Mouse (Mus musculus): ENCODE measurements around the gene Klhdc1. TPM values are rescaled to one million over a fixed set of nuclear protein-coding genes. Genes with fewer than 3 reads are reported as not detected.

Klhdc1 gene
- total RNA-seq (2023) = 1 to 10 TPM; 2.9 to 4.9 TPM

DNA sequence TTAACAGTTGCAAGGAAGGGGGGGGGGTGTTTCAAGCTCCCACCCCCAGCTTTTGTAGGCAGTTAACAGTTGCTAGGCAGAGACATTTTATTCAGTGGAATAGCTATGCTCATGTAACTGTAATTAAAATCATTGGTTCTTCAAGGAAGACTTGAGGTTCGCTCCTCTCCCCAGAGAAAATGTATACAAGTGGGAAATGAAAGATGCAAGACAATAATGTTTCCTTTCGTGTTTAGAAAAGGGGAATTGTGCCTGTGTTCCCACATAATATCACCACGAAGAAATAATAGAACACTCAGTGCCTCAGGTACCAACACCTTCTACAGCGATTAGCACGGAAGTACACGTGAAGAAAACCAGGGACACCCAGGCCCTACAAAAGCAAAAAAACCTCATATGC is at the start of gene Klhdc1:
Gene Klhdc1 (plus strand): TSS at position 301 of the 400 bp plus-strand sequence.

GRCm38 (mm10) chr12:69196444-69197377 is 44.3 kb upstream of the Klhdc1 start, which contains the start of gene Gm49383:
Gm49383 (minus strand) TSS chr12:69197104.

GRCm38 (mm10) chr12:69198164-69198535 is 42.8 kb upstream of the Klhdc1 start, which contains the start of gene Dnaaf2:
Dnaaf2 (minus strand) TSS chr12:69198429.

DNA sequence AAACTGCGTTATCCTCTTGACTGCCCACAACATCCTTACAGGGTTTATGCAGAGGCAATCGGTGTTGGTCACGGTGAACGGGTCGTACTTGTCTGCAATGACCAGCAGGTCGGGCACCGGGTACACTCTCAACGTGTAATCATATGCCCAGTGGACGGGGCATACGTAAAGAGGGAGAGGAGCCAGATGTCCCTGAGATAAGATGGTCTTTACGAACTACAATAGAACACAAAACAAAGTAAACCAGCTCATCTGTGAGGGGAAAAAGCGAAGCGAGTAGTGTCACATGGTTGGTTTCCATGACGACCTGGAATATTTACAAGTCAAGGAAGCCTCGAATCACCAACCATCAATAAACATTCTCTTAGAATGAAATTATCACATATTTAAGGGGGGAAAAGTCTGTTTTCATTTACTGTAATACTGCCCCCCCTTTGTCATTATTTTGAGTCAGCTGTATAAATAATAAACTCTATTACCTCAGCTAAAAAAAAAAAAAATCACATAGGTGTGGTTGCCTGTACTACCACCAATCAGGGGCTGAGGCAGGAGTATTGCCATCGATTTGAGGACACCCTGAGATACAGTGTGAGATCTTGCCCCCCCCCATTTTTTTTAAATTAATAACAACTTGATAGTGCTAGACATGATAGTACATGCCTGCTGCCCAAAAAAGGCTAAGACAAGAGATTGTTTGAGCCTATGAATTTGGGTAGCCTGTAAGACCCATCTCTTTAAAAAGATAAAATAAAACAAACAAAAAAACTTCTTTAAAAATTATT is 36.7 kb upstream of the Klhdc1 start, which contains the start of gene Gm49384:
Gene Gm49384 (minus strand): TSS at position 216 of the 782 bp plus-strand sequence.

DNA sequence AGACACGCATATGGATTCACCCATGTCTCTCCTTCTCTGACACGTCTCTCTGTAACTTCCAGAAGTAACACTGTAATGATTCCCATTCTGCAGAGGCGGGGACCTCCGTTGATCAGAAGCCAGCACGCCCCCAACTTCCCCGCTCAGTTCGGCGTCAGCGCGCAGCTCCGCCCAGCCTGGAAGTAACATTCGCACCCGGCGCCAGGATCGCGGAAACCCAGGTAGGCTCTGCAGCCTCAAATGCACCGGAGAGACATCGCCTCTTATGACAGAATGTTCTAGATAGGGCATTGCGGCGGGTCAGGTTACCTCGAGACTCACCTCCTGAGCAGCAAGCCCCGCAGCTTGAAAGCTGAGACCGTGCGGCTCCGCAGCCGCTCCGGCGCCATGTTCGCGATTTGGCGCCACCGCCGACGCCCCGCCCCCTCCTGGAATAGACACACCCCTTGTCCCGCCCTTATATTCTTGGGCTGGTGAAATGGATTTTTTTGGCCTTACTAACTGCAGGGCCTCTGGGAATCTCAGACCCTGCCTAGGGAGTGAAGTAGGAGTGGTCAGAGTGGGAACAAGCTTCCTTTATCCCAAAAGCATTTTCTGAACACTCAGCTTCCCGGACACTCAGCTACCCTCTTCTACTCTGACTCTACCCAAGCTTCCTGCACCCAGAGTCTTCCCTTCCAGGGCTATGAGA is 13.1 kb upstream of the Klhdc1 start, which contains the start of gene Pole2:
Gene Pole2 (minus strand): TSS at position 420 of the 691 bp plus-strand sequence.

DNA sequence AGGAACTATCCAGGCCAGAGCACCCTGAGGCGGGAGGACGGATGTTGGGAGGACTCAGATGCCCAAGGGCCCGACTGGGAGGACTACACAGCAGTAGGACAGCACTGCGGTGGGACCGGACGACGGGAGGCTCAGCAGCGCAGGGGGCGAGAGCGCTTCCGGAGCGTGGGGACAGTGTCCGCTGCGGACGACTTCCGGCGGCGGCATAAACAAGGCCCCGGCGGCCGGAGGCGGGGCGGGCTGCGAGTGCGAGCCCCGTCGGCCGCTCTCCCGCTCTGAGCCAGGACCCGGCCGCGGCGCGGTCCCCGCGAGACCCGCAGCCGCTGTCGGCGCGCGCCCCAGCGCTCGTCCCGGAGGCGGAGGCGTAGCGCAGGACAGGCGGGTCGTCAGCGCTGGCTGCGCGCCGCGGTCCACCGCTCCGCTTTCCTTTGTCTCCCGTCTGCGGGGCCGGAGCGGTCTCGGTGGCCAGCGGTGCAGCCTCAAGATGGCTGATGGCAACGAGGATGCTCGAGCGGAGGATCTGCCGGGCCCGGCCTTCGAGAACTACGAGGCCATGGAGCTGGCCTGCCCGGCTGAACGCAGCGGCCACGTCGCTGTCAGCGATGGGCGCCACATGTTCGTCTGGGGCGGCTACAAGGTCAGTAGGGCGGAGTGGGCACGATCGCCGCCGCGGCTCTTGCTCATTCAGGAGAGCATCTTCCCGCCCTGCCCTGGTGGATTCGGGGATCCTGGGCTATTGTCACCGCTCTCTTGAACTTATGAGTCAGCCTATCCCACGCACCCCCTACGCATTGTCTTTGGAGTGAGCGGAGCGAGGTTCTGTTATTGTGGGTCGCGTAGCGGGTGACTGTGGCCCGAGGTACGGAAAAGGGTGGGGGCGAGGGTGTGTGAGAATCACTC is 55.8 kb downstream of the Klhdc1 start, which contains the start of gene Klhdc2:
Gene Klhdc2 (plus strand): TSS at position 171 of the 900 bp plus-strand sequence.

Other genes starting within 250 kb of the Klhdc1 start
- gene Rps29, start 82.0 kb upstream of the Klhdc1 start, total RNA-seq (2023) = 1,000 to 10,000 TPM; 2,811 to 3,619 TPM
- gene Lrr1, start 72.4 kb upstream of the Klhdc1 start, total RNA-seq (2023) = not detected
- gene Rpl36al, start 57.1 kb upstream of the Klhdc1 start, total RNA-seq (2023) = 100 to 1,000 TPM; 460 to 521 TPM
- gene Mgat2, start 57.0 kb upstream of the Klhdc1 start, total RNA-seq (2023) = 10 to 100 TPM; 54.5 to 55.0 TPM
- 1 to 10 TPM; 3.2 to 6.0 TPM for gene Gm49383, start 44.1 kb upstream of the Klhdc1 start, total RNA-seq (2023)
- under 1 TPM; 0.73 to 0.76 TPM for gene Dnaaf2, start 42.7 kb upstream of the Klhdc1 start, total RNA-seq (2023)
- gene Gm49384, start 36.9 kb upstream of the Klhdc1 start, total RNA-seq (2023) = 1 to 10 TPM; 3.6 to 3.9 TPM
- 1 to 10 TPM; 2.7 to 4.6 TPM for gene Pole2, start 13.0 kb upstream of the Klhdc1 start, total RNA-seq (2023)
- gene Klhdc2, start 55.5 kb downstream of the Klhdc1 start, total RNA-seq (2023) = 10 to 100 TPM; 20.8 to 22.3 TPM
- 10 to 100 TPM; 58.9 to 67.5 TPM for gene Nemf, start 116.0 kb downstream of the Klhdc1 start, total RNA-seq (2023)
- 100 to 1,000 TPM; 220 to 221 TPM for gene Arf6, start 131.0 kb downstream of the Klhdc1 start, total RNA-seq (2023)
- gene Gm9887, start 131.3 kb downstream of the Klhdc1 start, total RNA-seq (2023) = 1 to 10 TPM; 2.9 to 3.4 TPM